ENCODE assay signal across 25 mouse cellular contexts in genomic region chr2:164158838-164159237, GRCm38 (mm10). TPM values are rescaled to one million over a fixed set of nuclear protein-coding genes. Genes with fewer than 3 reads are reported as not detected.
"Had no signal": no experiment of that assay in that cellular context is flagged by ENCODE, and none has a peak within 500 bp of the region (broad histone marks: within the 10 kb centered on the region; RNA-seq: fewer than 3 reads in every experiment).

No protein-coding gene starts in this region.

- H3K9ac ChIP-seq: liver, embryonic 12.5 days; lung, embryonic 15.5 days; midbrain, embryonic 15.5 days; neural tube, embryonic 12.5 days; stomach, embryonic 15.5 days had no signal

- H3K4me3 ChIP-seq: layer of hippocampus, adult 2 months; liver, embryonic 12.5 days; lung, embryonic 15.5 days; megakaryocyte, embryonic 14.5 days; midbrain, embryonic 15.5 days; neural tube, embryonic 12.5 days; stomach, embryonic 15.5 days had no signal

- H3K27ac ChIP-seq: layer of hippocampus, adult 2 months; liver, embryonic 12.5 days; lung, embryonic 15.5 days; macrophage; midbrain, embryonic 15.5 days; neural tube, embryonic 12.5 days; stomach, embryonic 15.5 days had no signal

- H3K27me3 ChIP-seq: liver, embryonic 12.5 days; lung, embryonic 15.5 days; midbrain, embryonic 15.5 days; neural tube, embryonic 12.5 days; stomach, embryonic 15.5 days had no signal

- DNase-seq: kidney, postnatal 10 days; kidney, postnatal 4 days; left cerebral cortex, postnatal 4 days; lung, postnatal 14 days; right cerebral cortex, postnatal 4 days; thymus, adult 2 months; thymus, postnatal 25 days had no signal

- H3K36me3 ChIP-seq: stomach, embryonic 15.5 days had no signal

- H3K4me2 ChIP-seq: liver, embryonic 12.5 days; lung, embryonic 15.5 days; midbrain, embryonic 11.5 days; midbrain, embryonic 15.5 days; neural tube, embryonic 12.5 days; stomach, embryonic 15.5 days had no signal

- ATAC-seq: liver, embryonic 12.5 days; midbrain, embryonic 15.5 days had no signal

- H3K4me1 ChIP-seq: liver, embryonic 12.5 days; lung, embryonic 15.5 days; megakaryocyte, embryonic 14.5 days; midbrain, embryonic 15.5 days; neural tube, embryonic 12.5 days; stomach, embryonic 15.5 days had no signal

- H3K9me3 ChIP-seq: liver, embryonic 12.5 days; lung, embryonic 15.5 days; megakaryocyte, embryonic 14.5 days; midbrain, embryonic 15.5 days; neural tube, embryonic 12.5 days; stomach, embryonic 15.5 days had no signal

RNA-seq across cellular contexts. Expression of gene Kcns1, which starts 12.1 kb away (rescaled TPM):
- total RNA-seq: monocyte, adult 5-6 weeks; neutrophil, adult 5-6 weeks had no signal
- polyA plus RNA-seq: kidney, embryonic 14.5 days; liver, embryonic 12.5 days; liver, embryonic 16.5 days; lung, embryonic 15.5 days; macrophage had no signal

RNA-seq across cellular contexts. Expression of gene Wfdc5, which starts 23.7 kb away (rescaled TPM):
- total RNA-seq: layer of hippocampus, adult 2 months; layer of hippocampus, postnatal 10 days; left cerebral cortex, postnatal 4 days; monocyte, adult 5-6 weeks; neutrophil, adult 5-6 weeks had no signal
- polyA plus RNA-seq: kidney, embryonic 14.5 days; liver, embryonic 12.5 days; liver, embryonic 16.5 days; lung, embryonic 15.5 days; macrophage; midbrain, embryonic 11.5 days; midbrain, embryonic 15.5 days; neural tube, embryonic 12.5 days; spleen, adult 2 months; testis, adult 2 months had no signal

RNA-seq across cellular contexts. Expression of gene Wfdc12, which starts 31.6 kb away (rescaled TPM):
- total RNA-seq: layer of hippocampus, adult 2 months; layer of hippocampus, postnatal 10 days; left cerebral cortex, postnatal 4 days; monocyte, adult 5-6 weeks; neutrophil, adult 5-6 weeks had no signal
- polyA plus RNA-seq: kidney, embryonic 14.5 days; liver, embryonic 12.5 days; liver, embryonic 16.5 days; lung, embryonic 15.5 days; macrophage; midbrain, embryonic 11.5 days; midbrain, embryonic 15.5 days; neural tube, embryonic 12.5 days; spleen, adult 2 months; stomach, embryonic 15.5 days had no signal

RNA-seq across cellular contexts. Expression of gene Wfdc15a, which starts 41.1 kb away (rescaled TPM):
- total RNA-seq: layer of hippocampus, adult 2 months; layer of hippocampus, postnatal 10 days; left cerebral cortex, postnatal 4 days; monocyte, adult 5-6 weeks; neutrophil, adult 5-6 weeks had no signal
- polyA plus RNA-seq: kidney, embryonic 14.5 days; limb, embryonic 14.5 days; liver, embryonic 12.5 days; liver, embryonic 16.5 days; lung, embryonic 15.5 days; macrophage; midbrain, embryonic 11.5 days; midbrain, embryonic 15.5 days; neural tube, embryonic 12.5 days; spleen, adult 2 months; stomach, embryonic 15.5 days; thymus, adult 2 months; urinary bladder, adult 2 months had no signal
